Mouse (Mus musculus): Measurements from ENCODE around the gene Gm3194. TPM values are rescaled to one million over a fixed set of nuclear protein-coding genes. Genes with fewer than 3 reads are reported as not detected.
"Not testable (repeated sequence)": the region's sequence is repeated elsewhere in the genome, so short reads cannot be mapped to it uniquely, and the experiment has no call there.

Gene Gm3194
- total RNA-seq (2021) = under 1 TPM; 0.72 to 0.82 TPM
- long read RNA-seq, experiment 1 = 0 reads
- long read RNA-seq, experiment 2 = 0 reads

DNA sequence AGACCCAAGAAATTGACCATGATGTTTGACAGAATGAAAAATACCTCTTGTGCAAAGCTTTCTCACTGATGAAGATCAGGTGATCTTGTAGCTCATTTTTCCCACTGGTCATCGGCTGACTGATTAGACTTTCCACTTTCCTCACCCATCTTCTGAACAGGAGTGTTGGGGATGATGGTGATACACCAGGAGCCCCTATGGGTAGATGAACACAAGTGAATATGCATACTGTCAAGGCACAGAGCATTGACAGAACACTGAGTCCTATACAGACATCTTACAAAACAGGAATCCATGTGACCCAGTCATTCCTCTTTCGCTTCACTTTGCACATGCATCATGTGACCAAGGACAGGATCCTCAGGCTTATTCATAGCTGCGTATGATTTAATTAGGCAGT is at the start of gene Gm3194:
TSS of gene Gm3194 (minus strand) at position 101 of the 400 bp plus-strand sequence.
- DNase-seq; intact Hi-C loops (cut with DNase I; ENCODE audit: low total_unique reads): not testable (repeated sequence)

DNA sequence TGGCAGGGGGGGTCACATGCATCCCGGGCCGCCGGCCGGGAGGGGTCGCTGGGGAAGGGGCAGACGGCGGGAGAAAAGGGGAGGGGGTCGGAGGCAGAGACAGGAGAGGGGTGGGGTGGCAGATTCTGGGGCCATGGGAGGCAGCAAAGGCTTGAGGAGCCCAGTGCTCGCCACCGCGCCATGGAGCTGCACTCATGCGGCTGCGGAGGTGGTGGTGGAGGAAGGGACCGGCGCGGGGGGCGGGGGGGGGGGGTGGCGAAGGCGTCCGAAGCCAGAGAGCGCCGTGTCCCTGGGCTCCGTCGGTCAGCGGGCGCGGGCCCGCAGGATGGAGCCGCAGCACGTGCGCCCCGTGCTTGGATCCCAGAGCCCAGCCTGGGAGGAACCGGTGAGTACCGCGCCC is 46.1 kb upstream of the Gm3194 start, which contains the start of gene Gm3488:
TSS of gene Gm3488 (plus strand) at position 301 of the 400 bp plus-strand sequence.
- DNase-seq; intact Hi-C loops (cut with DNase I; ENCODE audit: low total_unique reads): not testable (repeated sequence)

DNA sequence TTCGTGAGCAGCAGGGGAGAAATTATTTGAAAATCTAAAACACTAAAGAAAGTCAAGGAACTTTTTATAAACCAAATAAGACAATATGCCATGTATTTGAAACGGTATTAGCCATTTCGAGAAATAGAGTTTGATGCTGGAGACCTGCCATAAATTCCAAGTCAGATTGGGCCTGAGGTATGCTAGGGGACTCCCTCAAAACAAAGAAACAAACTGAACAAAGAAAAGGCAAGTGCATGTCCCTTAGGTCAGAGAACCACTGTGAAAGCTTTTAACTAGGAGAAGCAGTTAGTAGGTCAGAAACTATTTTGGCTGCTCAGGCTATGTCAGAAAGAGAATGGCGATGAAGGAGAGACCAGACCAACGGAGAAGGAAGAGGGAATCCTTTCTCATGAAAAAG is 28.6 kb upstream of the Gm3194 start, which contains the start of gene Gm3187:
TSS of gene Gm3187 (plus strand) at position 301 of the 400 bp plus-strand sequence.
- intact Hi-C loops (cut with DNase I; ENCODE audit: low total_unique reads); DNase-seq: not testable (repeated sequence)

DNA sequence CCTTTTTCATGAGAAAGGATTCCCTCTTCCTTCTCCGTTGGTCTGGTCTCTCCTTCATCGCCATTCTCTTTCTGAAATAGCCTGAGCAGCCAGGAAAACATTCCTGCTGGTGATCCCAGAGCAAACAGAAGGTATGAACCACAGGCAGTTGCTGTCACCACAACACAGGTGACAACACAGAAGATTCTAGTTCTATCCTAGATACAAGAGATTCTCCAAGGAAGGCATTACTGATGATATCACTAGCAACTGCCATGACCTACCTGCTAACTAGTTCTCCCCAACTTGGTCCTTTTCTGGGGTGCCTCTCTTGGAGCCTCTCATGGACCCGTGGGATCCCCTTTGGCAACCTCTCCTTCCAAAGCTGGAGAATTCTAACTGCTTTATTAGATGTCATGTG is 22.5 kb upstream of the Gm3194 start, which contains the start of gene Gm8246:
TSS of gene Gm8246 (minus strand) at position 101 of the 400 bp plus-strand sequence.
- intact Hi-C loops (cut with DNase I; ENCODE audit: low total_unique reads); DNase-seq: not testable (repeated sequence)

DNA sequence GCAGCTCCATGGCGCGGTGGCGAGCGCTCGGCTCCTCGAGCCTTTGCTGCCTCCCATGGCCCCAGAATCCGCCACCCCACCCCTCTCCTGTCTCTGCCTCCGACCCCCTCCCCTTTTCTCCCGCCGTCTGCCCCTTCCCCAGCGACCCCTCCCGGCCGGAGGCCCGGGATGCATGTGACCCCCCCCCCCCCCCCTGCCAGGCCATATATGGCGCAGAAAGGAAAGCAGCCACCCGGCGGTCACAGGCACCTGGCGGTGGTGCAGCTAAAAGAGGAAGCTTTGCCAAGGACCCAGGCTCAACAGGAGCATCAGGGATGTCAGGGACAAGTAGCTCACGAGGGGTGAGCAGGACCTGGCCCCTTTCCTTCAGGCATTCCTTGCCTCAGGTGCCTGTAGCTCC is 5.2 kb upstream of the Gm3194 start:
- intact Hi-C loops (cut with DNase I; ENCODE audit: low total_unique reads); DNase-seq: not testable (repeated sequence)

DNA sequence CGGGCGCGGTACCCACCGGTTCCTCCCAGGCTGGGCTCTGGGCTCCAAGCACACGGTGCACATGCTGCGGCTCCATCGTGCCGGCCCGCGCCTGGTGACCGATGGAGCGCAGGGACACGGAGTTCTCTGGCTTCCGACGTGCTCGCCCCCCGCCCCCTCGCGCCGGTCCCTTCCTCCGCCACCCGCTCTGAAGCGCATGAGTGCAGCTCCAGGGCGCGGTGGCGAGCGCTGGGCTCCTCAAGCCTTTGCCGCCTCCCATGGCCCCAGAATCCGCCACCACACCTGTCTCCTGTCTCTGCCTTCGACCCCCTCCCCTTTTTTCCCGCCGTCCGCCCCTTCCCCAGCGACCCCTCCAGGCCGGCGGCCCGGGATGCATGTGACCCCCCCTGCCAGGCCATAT is 66.3 kb downstream of the Gm3194 start, which contains the start of gene Gm3500:
TSS of gene Gm3500 (minus strand) at position 101 of the 400 bp plus-strand sequence.
- DNase-seq; intact Hi-C loops (cut with DNase I; ENCODE audit: low total_unique reads): not testable (repeated sequence)

Other genes with a start within 250 kb of the Gm3194 start
- not detected for gene Gm3526, start 194.9 kb downstream of the Gm3194 start, total RNA-seq (2021)
- gene Gm3542, start 120.5 kb downstream of the Gm3194 start, total RNA-seq (2021) = not detected
- gene Gm3500, start 66.4 kb downstream of the Gm3194 start, total RNA-seq (2021) = under 1 TPM; 0.20 to 0.25 TPM
- not detected for gene Gm8246, start 22.4 kb upstream of the Gm3194 start, total RNA-seq (2021)
- not detected for gene Gm3187, start 28.7 kb upstream of the Gm3194 start, total RNA-seq (2021)
- under 1 TPM in 1 of 2 experiments, not detected in 1; 0.47 TPM for gene Gm3488, start 46.2 kb upstream of the Gm3194 start, total RNA-seq (2021)
- not detected for gene Gm3532, start 83.0 kb upstream of the Gm3194 start, total RNA-seq (2021)
- gene Gm8265, start 177.6 kb upstream of the Gm3194 start, total RNA-seq (2021) = not detected
- not detected for gene Gm9603, start 232.0 kb upstream of the Gm3194 start, total RNA-seq (2021)